Mouse (Mus musculus): ENCODE measurements around the gene Slc10a4.

Slc10a4 gene

GRCm38 (mm10) chr5:73013611-73014287 lies 7.1 kb downstream of the Slc10a4 start:
- DNase-seq (ENCODE audit: extremely low spot score, low spot score): peak; percentile 56

- no peak for DNase-seq (ENCODE audit: extremely low spot score, low spot score)
Measured at GRCm38 (mm10) chr5:73014745-73015144, 8.1 kb downstream of the Slc10a4 start.

- DNase-seq (ENCODE audit: extremely low spot score, low spot score): no peak
Measured at GRCm38 (mm10) chr5:73023801-73024200, 17.1 kb downstream of the Slc10a4 start.

GRCm38 (mm10) chr5:73028646-73029045 lies 22.0 kb downstream of the Slc10a4 start:
- DNase-seq (ENCODE audit: extremely low spot score, low spot score): no peak

GRCm38 (mm10) chr5:73032481-73032880 lies 25.8 kb downstream of the Slc10a4 start:
- DNase-seq (ENCODE audit: extremely low spot score, low spot score): no peak

GRCm38 (mm10) chr5:73044055-73044454 lies 37.4 kb downstream of the Slc10a4 start:
- DNase-seq (ENCODE audit: extremely low spot score, low spot score): no peak

GRCm38 (mm10) chr5:73047651-73048245 lies 41.1 kb downstream of the Slc10a4 start:
- DNase-seq (ENCODE audit: extremely low spot score, low spot score): no peak

- DNase-seq (ENCODE audit: extremely low spot score, low spot score): no peak
Measured at GRCm38 (mm10) chr5:73053933-73054332, 47.2 kb downstream of the Slc10a4 start.

GRCm38 (mm10) chr5:73056457-73056856 lies 49.8 kb downstream of the Slc10a4 start:
- DNase-seq (ENCODE audit: extremely low spot score, low spot score): no peak

GRCm38 (mm10) chr5:73056937-73057336 lies 50.3 kb downstream of the Slc10a4 start:
- no peak for DNase-seq (ENCODE audit: extremely low spot score, low spot score)

GRCm38 (mm10) chr5:73061506-73062155 lies 54.9 kb downstream of the Slc10a4 start:
- DNase-seq (ENCODE audit: extremely low spot score, low spot score): no peak
